Mouse (Mus musculus) retina, postnatal 1 day (tissue): ENCODE data around the gene Ktn1.

Source experiments
- DNase-seq: peaks from one replicate; pipeline ENCODE4 v3.0.0-alpha.2; 2012

Gene Ktn1

GRCm38 (mm10) chr14:47648218-47648617 lies at the start of gene Ktn1:
Ktn1 (plus strand) TSS chr14:47648448.
- DNase-seq = no peak

- no peak for DNase-seq
Observed at GRCm38 (mm10) chr14:47613254-47613653, 35.0 kb upstream of the Ktn1 start.

GRCm38 (mm10) chr14:47618891-47619290 lies 29.4 kb upstream of the Ktn1 start:
- DNase-seq = no peak

DNA sequence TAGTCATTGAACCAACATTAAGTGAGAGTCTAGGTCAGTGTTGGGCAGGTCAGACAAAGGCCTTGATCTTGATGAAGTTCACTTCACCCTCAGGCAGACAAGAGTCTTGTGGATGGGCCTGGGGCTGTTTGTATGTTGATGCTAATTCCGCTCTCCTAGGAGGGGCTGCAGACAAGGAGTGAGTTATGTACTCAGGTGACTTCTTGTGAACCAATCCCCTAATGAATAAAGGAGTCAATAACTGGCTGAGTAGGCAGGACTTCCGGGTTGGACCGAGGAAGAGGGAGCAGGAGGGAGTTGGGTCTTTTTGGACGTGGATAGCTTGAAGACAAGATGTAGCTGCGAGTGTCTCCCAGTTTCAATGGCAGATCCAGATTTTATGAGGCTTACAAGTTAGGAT lies 26.3 kb upstream of the Ktn1 start:
- DNase-seq = no peak

- DNase-seq = no peak
Observed at GRCm38 (mm10) chr14:47624837-47625236, 23.4 kb upstream of the Ktn1 start.

GRCm38 (mm10) chr14:47626143-47626542 lies 22.1 kb upstream of the Ktn1 start:
- DNase-seq = no peak

DNA sequence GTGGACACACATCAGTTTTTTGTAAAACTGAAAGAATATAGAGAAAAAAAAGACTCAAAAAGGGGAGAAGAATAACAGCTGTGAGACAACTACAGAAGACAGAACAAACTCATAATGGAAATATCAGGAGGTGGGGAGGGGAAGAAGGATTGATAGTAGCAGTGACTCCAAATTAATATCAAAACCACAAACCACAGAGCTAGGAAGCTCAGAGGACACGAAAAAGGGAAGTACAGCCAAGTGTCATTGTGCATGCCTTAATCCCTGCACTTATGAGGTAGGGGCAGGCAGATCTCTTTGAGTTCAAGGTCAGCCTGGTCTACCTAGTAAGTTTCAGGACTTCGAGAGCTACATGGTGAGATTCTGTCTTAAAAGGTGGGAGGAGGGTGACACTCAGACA lies 21.4 kb upstream of the Ktn1 start:
- DNase-seq = no peak

GRCm38 (mm10) chr14:47627360-47627759 lies 20.9 kb upstream of the Ktn1 start:
- no peak for DNase-seq

DNA sequence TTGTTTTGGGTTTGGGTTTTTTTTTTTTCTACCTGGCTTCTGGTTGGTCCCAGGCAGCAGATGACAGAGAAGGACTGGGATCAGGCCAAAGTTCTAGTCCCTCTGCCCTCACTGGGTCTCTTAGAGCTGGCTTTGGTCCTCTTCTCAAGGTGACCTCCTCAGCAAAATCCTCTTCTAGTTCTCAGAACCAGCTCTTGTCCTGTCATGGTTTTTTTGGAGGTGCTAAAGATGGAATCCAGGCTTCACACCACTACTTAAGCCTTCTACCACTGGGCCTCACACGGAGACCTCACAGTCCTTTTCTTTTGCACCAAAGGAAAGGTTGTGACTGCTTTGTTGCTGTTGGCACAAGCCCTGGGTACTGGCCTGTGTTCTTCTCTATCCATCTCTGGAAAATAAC lies 15.8 kb upstream of the Ktn1 start:
- no peak for DNase-seq

DNA sequence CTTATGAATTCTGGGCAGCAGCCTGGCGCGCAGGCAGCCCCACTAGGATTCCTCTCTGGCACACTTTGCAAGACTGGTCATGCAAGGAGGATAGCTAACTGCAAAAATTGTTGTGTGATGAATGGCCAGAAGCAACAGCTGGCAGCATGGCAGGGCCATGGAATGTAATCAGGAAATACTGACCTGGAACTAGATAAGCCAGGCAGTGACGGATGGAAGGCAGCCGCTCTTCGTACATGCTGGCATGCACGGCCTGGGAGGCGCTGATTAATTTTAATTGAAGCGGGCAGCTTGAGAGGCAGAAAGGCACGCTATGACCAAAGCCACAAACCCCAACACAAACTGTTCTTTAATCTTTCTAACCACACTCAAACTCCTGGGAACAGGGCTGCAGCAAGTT lies 13.8 kb upstream of the Ktn1 start:
- peak; percentile 55 for DNase-seq

- no peak for DNase-seq
Observed at GRCm38 (mm10) chr14:47634846-47635245, 13.4 kb upstream of the Ktn1 start.

- DNase-seq = no peak
Observed at GRCm38 (mm10) chr14:47638316-47638895, 9.8 kb upstream of the Ktn1 start.

- no peak for DNase-seq
Observed at GRCm38 (mm10) chr14:47645620-47646019, 2.6 kb upstream of the Ktn1 start.

- DNase-seq = no peak
Observed at GRCm38 (mm10) chr14:47646246-47646645, 2.0 kb upstream of the Ktn1 start.

GRCm38 (mm10) chr14:47646696-47647516 lies 1.3 kb upstream of the Ktn1 start:
- no peak for DNase-seq

DNA sequence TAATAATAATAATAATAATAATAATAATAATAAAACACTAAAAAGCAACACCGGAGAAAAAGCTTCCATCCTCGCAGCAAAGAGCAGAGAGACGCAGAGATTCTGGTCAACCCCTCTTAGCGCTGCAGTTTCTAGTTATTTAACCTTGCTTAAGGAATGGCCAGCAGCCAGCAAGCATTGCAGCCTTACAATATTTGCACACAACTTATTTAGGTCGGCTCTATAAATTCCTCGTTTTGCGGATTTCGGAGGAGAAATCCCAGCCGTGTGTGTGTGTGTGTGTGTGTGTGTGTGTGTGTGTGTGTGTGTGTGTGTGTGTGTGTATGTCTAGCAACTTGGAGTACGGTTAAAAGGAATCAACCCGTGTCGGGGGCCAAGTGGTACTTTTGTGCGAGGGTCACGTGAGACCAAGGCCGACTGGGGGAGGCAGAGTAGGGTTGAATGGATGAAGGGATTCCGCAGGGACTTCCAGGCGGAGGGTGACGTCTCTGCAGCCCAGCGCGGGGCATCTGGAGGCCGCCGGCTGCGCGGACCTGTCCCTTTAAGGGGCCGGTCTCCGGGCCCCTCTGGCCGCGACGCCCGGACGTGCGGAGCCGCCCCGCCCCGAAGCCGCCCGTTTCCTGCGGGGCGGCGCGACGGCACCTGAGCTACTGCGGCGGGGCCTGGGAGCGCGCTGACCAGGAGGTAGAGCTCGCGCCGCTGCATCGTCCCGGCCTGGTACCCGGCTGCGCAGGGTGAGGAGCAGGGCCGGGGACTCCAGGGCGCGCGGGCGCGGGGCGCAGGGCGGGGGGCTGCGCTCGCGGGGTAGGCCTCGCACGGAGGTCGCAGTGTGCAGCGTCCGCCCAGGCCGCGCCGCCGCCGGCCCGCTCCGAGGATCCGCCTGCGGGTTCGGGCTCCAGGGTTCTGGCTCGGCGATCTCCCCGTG lies 720 bp downstream of the Ktn1 start:
- DNase-seq = peak; percentile 88

GRCm38 (mm10) chr14:47649631-47650337 lies 1.5 kb downstream of the Ktn1 start:
- peak; percentile 80 for DNase-seq

DNA sequence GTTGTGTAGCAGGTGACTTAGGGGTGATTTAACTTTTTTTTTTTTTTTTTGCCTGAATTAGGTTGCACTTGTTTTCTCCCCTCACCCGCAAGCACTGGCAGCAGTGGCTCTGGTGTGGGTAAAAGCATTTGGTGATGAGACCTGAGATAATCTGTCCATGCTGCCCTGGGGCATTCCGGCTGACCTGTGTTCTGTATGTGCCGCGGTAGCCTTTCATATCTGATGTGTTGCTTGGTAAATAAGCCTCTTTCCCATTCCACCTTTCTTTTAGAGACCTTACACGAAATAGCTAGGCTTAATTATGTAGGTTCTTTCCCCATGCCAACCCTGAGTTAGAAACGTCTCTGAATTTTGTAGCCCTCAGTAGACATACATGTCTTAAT lies 2.1 kb downstream of the Ktn1 start:
- DNase-seq = no peak

- DNase-seq = no peak
Observed at GRCm38 (mm10) chr14:47651272-47651671, 3.0 kb downstream of the Ktn1 start.

DNA sequence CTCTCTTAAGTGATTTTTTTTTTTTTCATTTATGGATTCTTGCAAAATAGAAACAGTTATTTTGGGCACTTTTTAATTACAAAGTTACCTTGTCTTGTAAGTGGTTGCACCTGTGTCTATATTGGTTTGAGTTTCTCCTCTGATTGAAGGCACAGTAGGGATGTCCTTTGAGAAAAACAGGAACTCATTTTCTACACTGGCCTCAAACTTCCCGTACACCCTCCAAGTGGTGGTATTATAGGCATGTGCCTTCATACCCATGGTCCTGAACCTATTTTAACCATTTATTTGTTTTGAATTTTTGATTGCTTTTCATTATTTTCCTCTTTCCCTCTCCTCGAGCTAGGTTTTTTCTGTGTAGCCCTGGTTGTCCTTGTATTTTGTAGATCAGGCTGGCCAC lies 7.2 kb downstream of the Ktn1 start:
- no peak for DNase-seq

DNA sequence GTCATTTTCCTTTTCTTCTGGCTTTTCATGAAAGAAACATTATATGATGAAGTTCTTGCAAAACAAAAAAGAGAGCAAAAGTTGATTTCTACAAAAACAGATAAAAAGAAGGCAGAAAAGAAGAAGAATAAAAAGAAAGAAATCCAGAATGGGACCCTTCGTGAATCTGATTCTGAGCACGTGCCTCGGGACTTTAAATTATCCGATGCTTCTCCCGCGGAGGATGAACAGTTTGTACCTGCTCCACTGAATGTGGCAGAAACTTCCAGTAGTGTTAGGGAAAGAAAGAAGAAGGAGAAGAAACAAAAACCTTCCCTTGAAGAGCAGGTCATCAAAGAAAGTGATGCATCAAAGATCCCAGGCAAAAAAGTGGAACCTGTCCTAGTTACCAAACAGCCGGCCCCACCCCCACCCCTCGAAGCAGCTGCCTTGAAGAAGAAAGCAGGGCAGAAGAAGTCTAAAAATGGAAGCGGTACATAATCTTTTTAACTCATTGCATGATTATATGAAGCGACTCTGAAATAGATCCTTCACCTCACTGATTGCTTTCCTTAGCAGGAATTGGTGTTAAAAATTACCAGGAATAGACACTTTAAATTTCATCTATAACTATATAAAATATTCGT lies 15.7 kb downstream of the Ktn1 start:
- no peak for DNase-seq

GRCm38 (mm10) chr14:47664470-47664864 lies 16.2 kb downstream of the Ktn1 start:
- no peak for DNase-seq
